9 mouse cellular contexts compared by ENCODE assay signal in the genomic region with DNA sequence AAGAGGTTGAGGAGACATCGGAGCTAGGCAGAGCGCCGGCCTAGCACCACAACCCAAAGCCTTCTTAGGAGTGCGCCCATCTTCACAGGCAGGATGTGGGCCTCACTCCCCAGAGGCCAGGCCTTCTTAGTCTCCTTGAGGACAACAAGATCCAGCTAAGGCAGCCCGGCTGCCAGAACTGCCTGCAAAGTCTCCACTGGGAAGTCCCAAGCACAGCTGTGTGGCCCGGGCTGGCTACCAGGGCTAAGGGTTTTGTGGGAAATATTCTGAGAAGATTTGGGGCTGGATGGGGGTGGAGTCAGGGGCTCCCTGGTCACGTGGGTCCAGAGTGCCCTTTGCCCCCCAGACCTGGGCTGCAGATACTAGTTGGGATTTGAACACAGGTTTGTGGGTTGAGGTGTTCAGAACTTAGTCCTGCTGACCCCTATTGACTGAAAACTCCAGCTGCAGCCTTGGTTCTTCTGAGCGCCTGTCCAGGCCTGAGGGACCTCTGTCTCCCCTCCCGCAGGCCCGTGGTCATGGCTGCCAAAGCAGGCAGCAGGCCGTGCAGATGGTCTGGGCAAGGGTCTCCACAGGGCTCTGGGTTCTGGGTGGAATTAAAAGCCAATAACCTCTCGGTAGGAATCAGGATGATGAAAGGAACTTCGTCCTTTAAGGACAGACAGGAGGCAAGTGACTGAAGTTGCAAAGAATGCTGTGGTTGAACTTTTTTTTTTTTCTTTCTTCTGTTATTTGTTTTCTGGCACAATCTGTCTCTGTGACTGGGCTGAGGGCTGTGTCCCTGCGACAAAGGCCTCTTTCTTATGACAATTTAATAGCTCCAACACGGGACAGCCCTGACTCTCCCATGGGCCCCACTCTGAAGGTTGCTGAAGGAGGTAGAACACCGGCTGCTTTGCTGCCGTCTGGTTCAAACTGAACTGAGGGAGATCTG.
DNase-seq lines count a peak whose midpoint lies in the region; ATAC-seq and TF ChIP-seq lines count a peak whose summit lies in the region.
"Had no signal": no experiment of that assay in that cellular context is flagged by ENCODE, and none has a peak within 500 bp of the region (broad histone marks: within the 10 kb centered on the region; RNA-seq: fewer than 3 reads in every experiment).

No protein-coding gene starts in this region.

- no peaks in the 10 kb centered on the region for H3K27me3 ChIP-seq in lung, embryonic 16.5 days (ENCODE audit: control insufficient read depth, insufficient read depth, low read depth, low read length)
- H3K27me3 ChIP-seq in hindbrain, postnatal 0 days (ENCODE audit: insufficient read depth, low read length): no peaks in the 10 kb centered on the region
- H3K27me3 ChIP-seq in stomach, embryonic 16.5 days (ENCODE audit: control insufficient read depth, insufficient read depth, low read length): no peaks in the 10 kb centered on the region; the same call in 1 of the 2 replicates
- H3K27me3 ChIP-seq: megakaryocyte, embryonic 14.5 days had no signal

- H3K4me2 ChIP-seq in lung, embryonic 16.5 days (ENCODE audit: low read depth, low read length): no peak overlapping the region
- no peak overlapping the region for H3K4me2 ChIP-seq in hindbrain, postnatal 0 days (ENCODE audit: low read depth, low read length)
- no peak overlapping the region for H3K4me2 ChIP-seq in stomach, embryonic 16.5 days (ENCODE audit: low read depth, low read length)

- DNase-seq in lung, postnatal 25 days (ENCODE audit: low spot score): no peak
- peak; percentile 37 for DNase-seq in gastrocnemius, adult 18-20 months (ENCODE audit: low spot score)
- peak; percentile 67 for DNase-seq in hindbrain, postnatal 0 days (ENCODE audit: low spot score)
- DNase-seq in spleen, adult 12 weeks (ENCODE audit: low spot score): no peak
- DNase-seq in layer of hippocampus, postnatal 10 days (ENCODE audit: low spot score in 2 of 2): no peak
- DNase-seq in urinary bladder, postnatal 25 days (ENCODE audit: low spot score): no peak

- peak overlapping the region; percentile 4; the same call in 1 of the 2 replicates for H3K27ac ChIP-seq in lung, embryonic 16.5 days (ENCODE audit: low read length)
- H3K27ac ChIP-seq in hindbrain, postnatal 0 days: peak overlapping the region; percentile 2; the same call in 1 of the 2 replicates
- peak overlapping the region; percentile 78 for H3K27ac ChIP-seq in stomach, embryonic 16.5 days (ENCODE audit: low read length)

- no peaks in the 10 kb centered on the region for H3K9me3 ChIP-seq in lung, embryonic 16.5 days (ENCODE audit: control insufficient read depth, low read length)
- H3K9me3 ChIP-seq in hindbrain, postnatal 0 days (ENCODE audit: low read length): no peaks in the 10 kb centered on the region
- H3K9me3 ChIP-seq in stomach, embryonic 16.5 days (replicated peaks; ENCODE audit: control insufficient read depth, low read length): no peaks in the 10 kb centered on the region
- H3K9me3 ChIP-seq: megakaryocyte, embryonic 14.5 days had no signal

- H3K4me1 ChIP-seq in lung, embryonic 16.5 days (replicated peaks; ENCODE audit: control insufficient read depth, insufficient read depth, low read length): 0 out of 2 replicates have a peak, but pooled peaks cover 5% of the 10 kb centered on the region
- no peaks in the 10 kb centered on the region; the same call in 1 of the 2 replicates for H3K4me1 ChIP-seq in hindbrain, postnatal 0 days (ENCODE audit: insufficient read depth, low read length)
- H3K4me1 ChIP-seq in stomach, embryonic 16.5 days (ENCODE audit: control insufficient read depth, insufficient read depth, low read length): peaks cover 26% of the 10 kb centered on the region

- H3K4me3 ChIP-seq in lung, embryonic 16.5 days (ENCODE audit: low read length): no peak overlapping the region
- H3K4me3 ChIP-seq in hindbrain, postnatal 0 days (ENCODE audit: low read length): no peak overlapping the region
- no peak overlapping the region for H3K4me3 ChIP-seq in stomach, embryonic 16.5 days (replicated peaks; ENCODE audit: low read length)
- H3K4me3 ChIP-seq: megakaryocyte, embryonic 14.5 days had no signal

- peak; percentile 36; the same call in 1 of the 2 replicates for TF ChIP-seq CTCF in hindbrain, postnatal 0 days (IDR thresholded peaks at IDR 0.05; ENCODE audit: low read depth)

- H3K36me3 ChIP-seq in lung, embryonic 16.5 days (ENCODE audit: control insufficient read depth, insufficient read depth, low read length): no peaks in the 10 kb centered on the region
- no peaks in the 10 kb centered on the region for H3K36me3 ChIP-seq in hindbrain, postnatal 0 days (ENCODE audit: insufficient read depth, low read length)
- H3K36me3 ChIP-seq in stomach, embryonic 16.5 days (ENCODE audit: control insufficient read depth, insufficient read depth, low read length): no peaks in the 10 kb centered on the region

- ATAC-seq in lung, embryonic 16.5 days (ENCODE audit: low read depth): peak; percentile 44; the same call in 1 of the 2 replicates
- peak; percentile 54 for ATAC-seq in hindbrain, postnatal 0 days
- peak; percentile 45; the same call in 1 of the 2 replicates for ATAC-seq in stomach, embryonic 16.5 days (ENCODE audit: insufficient read depth, low FRiP score)

- WGBS in lung, embryonic 16.5 days: 54% methylated on average over 17 of the region's 17 CpGs
- WGBS in hindbrain, postnatal 0 days: 44% methylated on average over 17 of the region's 17 CpGs
- 63% methylated on average over 17 of the region's 17 CpGs for WGBS in stomach, embryonic 16.5 days

- no peak overlapping the region for H3K9ac ChIP-seq in lung, embryonic 16.5 days (ENCODE audit: low read length)
- no peak overlapping the region for H3K9ac ChIP-seq in hindbrain, postnatal 0 days (replicated peaks; ENCODE audit: low read length)
- H3K9ac ChIP-seq in stomach, embryonic 16.5 days (ENCODE audit: low read length): no peak overlapping the region

Comparison
In these comparisons a context has a peak if more than half of its experiments do, and no peak if none do; other contexts are left out.
1. H3K27ac ChIP-seq: peak in every context shown above with its lines; median percentile 78 in stomach, embryonic 16.5 days; 4 in lung, embryonic 16.5 days; 2 in hindbrain, postnatal 0 days.
2. DNase-seq: peak in gastrocnemius, adult 18-20 months (single experiment) and hindbrain, postnatal 0 days (single experiment); none in lung, postnatal 25 days (single experiment), spleen, adult 12 weeks (single experiment), layer of hippocampus, postnatal 10 days (0 of 2) and urinary bladder, postnatal 25 days (single experiment).
3. Peak in every context shown above with its lines, with median percentiles within 50 percentile points of each other: ATAC-seq.